Mouse (Mus musculus) layer of hippocampus, adult 8-10 months (tissue): ENCODE data around the gene BC024063. TPM values are rescaled to one million over a fixed set of nuclear protein-coding genes. Genes with fewer than 3 reads are reported as not detected.
A peak's percentile ranks its signal among the peaks of the same experiment; 100 is the strongest.
"Not testable (repeated sequence)": the region's sequence is repeated elsewhere in the genome, so short reads cannot be mapped to it uniquely, and the experiment has no call there.

ENCODE experiments used
- DNase-seq, 2 experiments: peaks; one replicate each; pipeline ENCODE4 v3.0.0; 2022; ENCODE audit warnings: low spot score in 2 of 2
- total RNA-seq, 4 experiments: library from RNA; stranded (reverse); gene quantifications; 2 replicates each; pipeline ENCODE4 v1.2.4; 2022

BC024063 gene
- total RNA-seq, result 10 to 100 TPM in 1 of 4 experiments, 1 to 10 TPM in 3; 5.6 to 10.4 (median 7.5) TPM

DNA sequence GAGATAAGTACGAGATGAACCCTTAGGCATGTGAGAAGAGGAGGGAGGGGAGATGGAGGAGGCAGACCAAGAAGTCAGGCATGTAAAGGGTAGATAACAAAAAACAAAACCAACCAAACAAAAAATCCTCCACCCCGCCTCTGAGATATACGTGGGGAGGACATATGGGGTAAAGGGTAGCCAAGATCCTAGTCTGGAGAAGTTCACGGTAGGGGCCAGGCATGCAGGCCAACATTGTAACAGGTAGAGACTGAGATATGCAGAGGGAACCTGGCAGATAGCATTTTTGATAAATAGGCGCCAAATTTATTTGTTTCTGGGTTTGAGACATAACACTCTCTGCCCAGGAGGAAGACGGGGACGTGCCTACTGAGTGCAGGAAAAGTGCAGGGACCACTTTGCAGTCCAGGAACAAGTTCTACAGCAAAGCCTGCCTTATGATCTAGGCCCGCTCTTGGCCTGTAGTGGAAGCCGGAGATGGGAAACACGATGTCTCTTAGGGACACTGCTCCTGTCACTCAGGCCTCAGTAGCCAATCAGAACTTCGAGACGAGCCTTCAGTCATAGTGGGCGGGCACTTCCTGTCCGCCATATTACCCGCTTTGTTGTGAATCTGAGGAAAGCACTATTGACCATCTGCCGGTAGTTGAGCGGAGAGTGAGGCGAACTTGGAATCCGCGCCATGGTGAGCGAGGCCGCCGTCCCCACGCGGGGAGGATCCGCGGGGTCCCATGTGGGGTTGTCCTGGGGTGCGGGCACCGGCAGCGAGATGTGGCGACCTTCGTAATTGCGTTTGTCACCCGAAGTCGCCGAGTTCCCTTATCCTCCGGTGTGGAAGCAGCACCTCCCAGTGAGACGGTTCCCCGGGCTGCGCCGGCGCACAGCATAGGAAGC is at the start of gene BC024063:
Gene BC024063 (plus strand): TSS at position 626 of the 894 bp plus-strand sequence.
- DNase-seq, result peak; percentile 79 to 80

- no peak for DNase-seq
Observed at GRCm38 (mm10) chr10:82042191-82042590, 41.0 kb upstream of the BC024063 start.

- no peak for DNase-seq
Observed at GRCm38 (mm10) chr10:82046603-82047002, 36.5 kb upstream of the BC024063 start.

GRCm38 (mm10) chr10:82047597-82048459 is 35.3 kb upstream of the BC024063 start, which contains the start of gene Zfp873:
TSS of gene Zfp873 (plus strand) at chr10:82048123.
- DNase-seq, result peak; percentile 90 to 93

GRCm38 (mm10) chr10:82048460-82048804 is 34.7 kb upstream of the BC024063 start:
- DNase-seq, result not testable (repeated sequence)

DNA sequence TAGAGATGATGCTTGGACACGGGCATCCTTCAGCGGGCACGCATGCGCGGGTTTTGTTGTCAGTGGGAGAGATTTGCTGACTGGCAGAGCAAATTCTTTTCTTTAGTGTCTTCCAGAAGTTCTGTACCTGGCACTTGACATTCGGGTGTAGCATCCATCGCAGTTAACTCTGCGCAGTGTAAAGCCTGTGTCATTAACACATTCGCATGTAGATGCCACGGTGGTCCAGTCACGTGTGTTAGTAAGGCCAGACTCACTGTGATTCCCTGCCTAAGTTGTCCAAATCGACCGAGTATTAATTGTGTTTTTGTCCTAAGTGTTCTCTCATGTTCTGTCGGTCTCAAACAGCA is 444 bp downstream of the BC024063 start:
- DNase-seq, result not testable (repeated sequence)

DNA sequence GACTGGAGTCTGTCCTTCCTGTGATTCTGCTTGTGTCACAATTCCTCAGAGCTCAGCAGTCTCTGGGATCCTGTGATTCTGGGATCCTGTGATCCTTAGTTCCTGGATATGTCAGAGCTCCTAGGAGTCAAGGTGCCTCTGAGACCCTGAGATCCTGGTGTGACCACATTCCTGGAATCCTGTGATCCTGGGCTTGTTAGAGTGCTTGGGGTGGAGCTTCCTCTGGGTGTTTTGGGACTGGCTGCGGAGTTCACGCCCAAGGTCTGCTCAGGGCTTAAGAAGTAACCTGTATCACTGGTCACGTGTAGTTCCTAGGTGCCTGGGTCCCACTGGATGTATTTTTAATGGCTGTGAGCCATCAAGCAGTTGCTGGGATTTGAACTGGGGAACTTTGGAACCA is 34.1 kb downstream of the BC024063 start:
- no peak for DNase-seq

GRCm38 (mm10) chr10:82127850-82128401 is 44.8 kb downstream of the BC024063 start, which contains the start of gene AU041133:
TSS of gene AU041133 (plus strand) at chr10:82128013.
- DNase-seq, result peak; percentile 91

- DNase-seq, result no peak
Observed at GRCm38 (mm10) chr10:82145282-82145681, 62.1 kb downstream of the BC024063 start.

- DNase-seq, result no peak
Observed at GRCm38 (mm10) chr10:82147571-82147970, 64.4 kb downstream of the BC024063 start.

Other genes starting within 250 kb of the BC024063 start
- gene Gm32687, start 219.4 kb upstream of the BC024063 start, total RNA-seq, result 1 to 10 TPM; 2.0 to 4.2 (median 3.4) TPM
- 1 to 10 TPM; 3.5 to 5.2 (median 4.0) TPM for gene Zfp781, start 152.9 kb upstream of the BC024063 start, total RNA-seq
- 10 to 100 TPM in 3 of 4 experiments, 1 to 10 TPM in 1; 9.7 to 16.1 (median 12.9) TPM for gene Zfp873, start 35.2 kb upstream of the BC024063 start, total RNA-seq
- gene AU041133, start 44.7 kb downstream of the BC024063 start, total RNA-seq, result 10 to 100 TPM in 1 of 4 experiments, 1 to 10 TPM in 3; 8.1 to 12.6 (median 9.1) TPM
- gene Zfp938, start 157.9 kb downstream of the BC024063 start, total RNA-seq, result 10 to 100 TPM; 20.5 to 26.2 (median 24.9) TPM
- under 1 TPM in 1 of 4 experiments, not detected in 3; 0.05 TPM for gene 4932415D10Rik, start 233.2 kb downstream of the BC024063 start, total RNA-seq